Mouse (Mus musculus): Measurements from ENCODE around the gene Pigr. TPM values are rescaled to one million over a fixed set of nuclear protein-coding genes. Genes with fewer than 3 reads are reported as not detected.

Gene Pigr
- polyA plus RNA-seq, 1 experiment from 2014 or later, result not detected

DNA sequence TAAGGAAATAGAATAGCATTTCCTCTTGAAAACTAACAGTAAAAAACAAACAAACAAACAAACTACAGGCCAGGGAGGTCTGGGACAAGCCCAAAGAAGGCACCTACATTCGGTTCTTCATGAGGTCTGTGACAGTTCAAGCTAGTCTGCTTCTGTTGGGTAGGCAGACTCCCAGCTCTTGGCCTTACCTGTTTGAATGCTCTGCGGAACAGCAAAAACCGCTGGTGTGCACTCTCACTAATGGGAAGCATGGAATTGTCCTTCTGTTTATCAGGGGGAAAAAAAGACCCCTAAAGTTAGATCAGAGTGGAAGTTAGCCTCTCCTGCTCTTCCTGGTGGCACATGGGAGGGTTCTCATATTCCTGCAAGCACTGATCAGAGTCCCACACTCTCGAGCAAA lies 56.7 kb downstream of the Pigr start:
- 90% methylated on average over 4 of the region's 4 CpGs for WGBS
- no peak for ATAC-seq (ENCODE audit: low FRiP score, low TSS enrichment)
- no peak overlapping the region for H3K27ac ChIP-seq (ENCODE audit: low read depth, low read length)

DNA sequence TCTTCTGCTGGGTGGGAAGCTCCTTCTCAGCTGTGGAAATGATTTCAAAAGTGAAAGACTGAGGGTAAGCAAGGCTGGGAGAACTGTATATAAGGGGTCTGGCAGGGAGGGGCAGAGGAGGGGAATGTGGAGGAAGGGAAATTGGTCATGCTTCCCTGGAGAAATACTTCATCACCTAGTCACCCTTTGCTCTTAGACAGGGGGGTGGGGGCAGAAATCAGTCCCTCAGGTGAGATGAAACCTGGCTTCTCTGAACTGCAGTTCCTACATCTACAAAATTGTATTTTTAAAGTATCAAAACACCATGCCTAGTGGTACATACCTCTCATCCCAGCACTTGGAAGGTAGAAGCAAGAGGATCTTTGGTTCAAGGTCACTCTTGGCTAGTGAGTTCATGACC lies 60.9 kb downstream of the Pigr start, which contains the start of gene Il24:
TSS of gene Il24 (minus strand) at position 101 of the 400 bp plus-strand sequence.
- no peak within 1 kb of the TSS for H3K4me2 ChIP-seq (replicated peaks; ENCODE audit: low read depth, low read length)
- no peaks in the 10 kb centered on the region for H3K4me1 ChIP-seq (ENCODE audit: control insufficient read depth, insufficient read depth, low read length)
- H3K9me3 ChIP-seq (ENCODE audit: control insufficient read depth, low read length), result no peaks in the 10 kb centered on the region
- no peak within 1 kb of the TSS for H3K4me3 ChIP-seq (ENCODE audit: low read length)
- H3K36me3 ChIP-seq (ENCODE audit: control insufficient read depth, insufficient read depth, low read length), result no peaks in the 10 kb centered on the region
- H3K9ac ChIP-seq (ENCODE audit: low read depth, low read length), result no peak within 1 kb of the TSS
- no peak within 1 kb of the TSS for H3K27ac ChIP-seq (ENCODE audit: low read depth, low read length)
- no peak for ATAC-seq (ENCODE audit: low FRiP score, low TSS enrichment)
- no peaks in the 10 kb centered on the region for H3K27me3 ChIP-seq (ENCODE audit: control insufficient read depth, insufficient read depth, low read length)

More for the DNA sequence above, 56.7 kb downstream of the Pigr start:
- Histone ChIP-seq H3K4me3 (ENCODE audit: low read length) (no peak overlapping the region), H3K27me3 (ENCODE audit: control insufficient read depth, insufficient read depth, low read length) (peaks cover 9% of the 10 kb centered on the region; the same call in 1 of the 2 replicates), H3K4me1 (ENCODE audit: control insufficient read depth, insufficient read depth, low read length) (no peaks in the 10 kb centered on the region), H3K9ac (ENCODE audit: low read depth, low read length) (no peak overlapping the region), H3K36me3 (ENCODE audit: control insufficient read depth, insufficient read depth, low read length) (no peaks in the 10 kb centered on the region), H3K4me2 (replicated peaks; ENCODE audit: low read depth, low read length) (no peak overlapping the region), H3K9me3 (ENCODE audit: control insufficient read depth, low read length) (no peaks in the 10 kb centered on the region)

DNA sequence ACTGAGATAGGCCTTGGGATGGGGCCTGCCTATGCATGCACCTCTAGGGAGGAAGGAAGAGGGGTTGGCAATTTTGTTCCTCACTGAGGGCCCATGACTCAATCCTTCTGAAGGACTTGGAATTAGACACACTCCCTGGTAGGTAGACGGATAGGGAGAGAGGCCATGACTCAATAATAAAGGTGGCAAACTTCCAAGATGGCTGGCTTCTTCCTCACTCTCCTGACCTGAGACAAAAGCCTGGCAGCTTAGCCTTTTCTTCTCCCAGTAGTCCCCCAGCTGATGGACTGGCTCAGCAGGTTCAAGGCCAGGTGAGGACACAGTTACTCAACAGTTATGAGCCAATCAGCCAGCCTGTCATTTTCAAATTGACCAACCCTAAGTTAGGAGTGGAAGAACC lies 66.0 kb downstream of the Pigr start:
- H3K9ac ChIP-seq (ENCODE audit: low read depth, low read length), result no peak overlapping the region
- ATAC-seq (ENCODE audit: low FRiP score, low TSS enrichment), result no peak
- WGBS, result 83% methylated on average over 1 of the region's 1 CpGs

DNA sequence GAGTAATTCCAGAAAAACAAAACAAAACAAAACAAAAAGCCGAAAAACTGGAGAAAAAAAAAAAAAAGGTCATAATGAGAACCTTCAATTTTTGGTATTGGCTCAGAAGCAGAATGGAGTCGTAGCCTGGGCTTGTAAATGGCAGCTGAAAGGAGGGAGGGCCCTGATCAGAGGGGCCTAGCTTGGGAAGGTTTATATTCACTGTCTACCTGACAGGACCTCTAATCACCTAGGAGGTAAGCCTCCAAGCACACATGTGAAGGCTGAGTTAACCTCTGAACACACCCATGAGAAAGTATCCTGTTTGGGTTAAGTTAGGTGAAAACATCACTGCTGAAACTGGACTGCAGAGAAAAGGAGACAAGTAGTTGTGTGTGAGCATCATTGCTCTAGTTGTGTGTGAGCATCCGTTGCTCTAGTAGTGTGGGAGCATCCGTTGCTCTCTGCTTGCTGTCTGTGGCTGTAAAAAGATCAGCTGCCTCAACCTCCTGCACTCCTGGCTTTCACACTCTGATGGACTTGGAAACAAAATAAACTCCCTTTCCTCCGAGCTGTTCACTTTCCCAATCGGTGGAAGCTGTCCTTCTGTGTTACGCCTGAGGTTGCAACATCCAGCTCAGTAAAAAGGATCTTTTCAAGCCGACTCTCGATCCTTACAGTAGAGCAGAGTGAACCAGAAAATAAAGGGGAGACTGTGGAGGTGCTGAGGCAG lies 67.0 kb downstream of the Pigr start:
- Histone ChIP-seq H3K9me3 (ENCODE audit: control insufficient read depth, low read length) (no peaks in the 10 kb centered on the region), H3K27me3 (ENCODE audit: control insufficient read depth, insufficient read depth, low read length) (no peaks in the 10 kb centered on the region), H3K27ac (ENCODE audit: low read depth, low read length) (no peak overlapping the region), H3K9ac (ENCODE audit: low read depth, low read length) (no peak overlapping the region), H3K4me1 (ENCODE audit: control insufficient read depth, insufficient read depth, low read length) (no peaks in the 10 kb centered on the region), H3K36me3 (ENCODE audit: control insufficient read depth, insufficient read depth, low read length) (no peaks in the 10 kb centered on the region), H3K4me2 (replicated peaks; ENCODE audit: low read depth, low read length) (no peak overlapping the region), H3K4me3 (ENCODE audit: low read length) (no peak overlapping the region)
- peak; percentile 69 for ATAC-seq (ENCODE audit: low FRiP score, low TSS enrichment)
- 29% methylated on average over 9 of the region's 9 CpGs for WGBS

More for the DNA sequence above, 66.0 kb downstream of the Pigr start:
- Histone ChIP-seq H3K36me3 (ENCODE audit: control insufficient read depth, insufficient read depth, low read length) (no peaks in the 10 kb centered on the region), H3K4me1 (ENCODE audit: control insufficient read depth, insufficient read depth, low read length) (no peaks in the 10 kb centered on the region), H3K27me3 (ENCODE audit: control insufficient read depth, insufficient read depth, low read length) (no peaks in the 10 kb centered on the region), H3K27ac (ENCODE audit: low read depth, low read length) (no peak overlapping the region; the same call in 1 of the 2 replicates), H3K4me3 (ENCODE audit: low read length) (no peak overlapping the region), H3K4me2 (replicated peaks; ENCODE audit: low read depth, low read length) (no peak overlapping the region), H3K9me3 (ENCODE audit: control insufficient read depth, low read length) (no peaks in the 10 kb centered on the region)

DNA sequence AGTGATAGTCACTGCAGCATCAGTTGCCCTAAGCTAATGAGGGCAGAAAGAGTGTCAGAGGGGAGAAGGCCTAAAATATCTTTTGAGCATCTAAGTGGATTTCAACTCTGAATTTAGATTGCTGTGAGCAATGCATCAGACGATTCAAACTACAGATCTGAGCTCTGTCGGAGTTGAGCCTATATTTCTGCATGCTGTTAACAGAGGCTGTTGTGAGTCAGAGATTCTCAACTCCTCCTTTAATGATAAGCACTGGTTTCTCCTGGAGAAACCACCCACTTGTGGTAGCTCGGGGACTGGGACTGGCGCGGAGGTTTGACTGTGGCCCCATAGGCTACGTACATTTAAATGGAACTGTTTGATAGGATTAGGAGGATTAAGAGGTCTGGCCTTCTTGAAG lies 68.0 kb downstream of the Pigr start:
- Histone ChIP-seq H3K9me3 (ENCODE audit: control insufficient read depth, low read length) (no peaks in the 10 kb centered on the region), H3K4me2 (replicated peaks; ENCODE audit: low read depth, low read length) (no peak overlapping the region), H3K27ac (ENCODE audit: low read depth, low read length) (no peak overlapping the region), H3K27me3 (ENCODE audit: control insufficient read depth, insufficient read depth, low read length) (no peaks in the 10 kb centered on the region), H3K4me1 (ENCODE audit: control insufficient read depth, insufficient read depth, low read length) (no peaks in the 10 kb centered on the region), H3K36me3 (ENCODE audit: control insufficient read depth, insufficient read depth, low read length) (no peaks in the 10 kb centered on the region), H3K4me3 (ENCODE audit: low read length) (no peak overlapping the region), H3K9ac (ENCODE audit: low read depth, low read length) (no peak overlapping the region)
- ATAC-seq (ENCODE audit: low FRiP score, low TSS enrichment), result no peak
- WGBS, result 77% methylated on average over 6 of the region's 6 CpGs

Other genes starting within 250 kb of the Pigr start
- not detected in 2 replicates for gene Zp3r, start 197.1 kb upstream of the Pigr start, polyA plus RNA-seq (2014; fragmentation: Nextera tagmentation; extraction: Ambion mirVana)
- 0.53 and 1.0 TPM in 2 replicates for gene C4bp, start 165.1 kb upstream of the Pigr start, polyA plus RNA-seq (2014; fragmentation: Nextera tagmentation; extraction: Ambion mirVana)
- gene Gm29427, start 110.9 kb upstream of the Pigr start, polyA plus RNA-seq (2014; fragmentation: Nextera tagmentation; extraction: Ambion mirVana), result not detected in 2 replicates
- gene Yod1, start 109.4 kb upstream of the Pigr start, polyA plus RNA-seq (2014; fragmentation: Nextera tagmentation; extraction: Ambion mirVana), result 8.6 and 11.6 TPM in 2 replicates
- 5.0 and 8.2 TPM in 2 replicates for gene Pfkfb2, start 97.4 kb upstream of the Pigr start, polyA plus RNA-seq (2014; fragmentation: Nextera tagmentation; extraction: Ambion mirVana)
- gene AA986860, start 94.7 kb upstream of the Pigr start, polyA plus RNA-seq (2014; fragmentation: Nextera tagmentation; extraction: Ambion mirVana), result 8.9 and 9.4 TPM in 2 replicates
- gene Fcamr, start 25.8 kb upstream of the Pigr start, polyA plus RNA-seq (2014; fragmentation: Nextera tagmentation; extraction: Ambion mirVana), result not detected in 2 replicates
- gene Fcmr, start 39.0 kb downstream of the Pigr start, polyA plus RNA-seq (2014; fragmentation: Nextera tagmentation; extraction: Ambion mirVana), result not detected in 2 replicates
- not detected in 2 replicates for gene Il24, start 60.8 kb downstream of the Pigr start, polyA plus RNA-seq (2014; fragmentation: Nextera tagmentation; extraction: Ambion mirVana)
- not detected in 2 replicates for gene Il20, start 84.8 kb downstream of the Pigr start, polyA plus RNA-seq (2014; fragmentation: Nextera tagmentation; extraction: Ambion mirVana)
- gene Il19, start 113.4 kb downstream of the Pigr start, polyA plus RNA-seq (2014; fragmentation: Nextera tagmentation; extraction: Ambion mirVana), result 0.28 and 0.44 TPM in 2 replicates
- gene Il10, start 193.2 kb downstream of the Pigr start, polyA plus RNA-seq (2014; fragmentation: Nextera tagmentation; extraction: Ambion mirVana), result not detected in 2 replicates